Mouse (Mus musculus): ENCODE results near the gene Zbtb22. TPM values are rescaled to one million over a fixed set of nuclear protein-coding genes. Genes with fewer than 3 reads are reported as not detected.

The Zbtb22 gene
- polyA plus RNA-seq, 1 experiment, result 62.9 TPM

- no peaks in the 10 kb centered on the region for H3K27me3 ChIP-seq (ENCODE audit: control insufficient read depth, insufficient read depth, low read length)
- no peak for TF ChIP-seq POLR2A (IDR thresholded peaks at IDR 0.05; ENCODE audit: low read depth, low read length)
- TF ChIP-seq CTCF (IDR thresholded peaks at IDR 0.05; ENCODE audit: extremely low read depth, insufficient read depth, insufficient read length, insufficient replicate concordance), result no peak
- peaks cover 25% of the 10 kb centered on the region for H3K36me3 ChIP-seq (ENCODE audit: control insufficient read depth, insufficient read depth, low read length)
- WGBS, result 95% methylated on average over 18 of the region's 18 CpGs
- DNase-seq (ENCODE audit: low read depth in 1 of 2, low spot score in 2 of 2), result no peak
- no peak overlapping the region for H3K4me3 ChIP-seq (ENCODE audit: extremely low read depth, insufficient read depth, insufficient read length)
- no peak overlapping the region for H3K27ac ChIP-seq (ENCODE audit: insufficient read depth, low read length)
- peaks cover 17% of the 10 kb centered on the region; the same call in 1 of the 2 replicates for H3K4me1 ChIP-seq (ENCODE audit: control insufficient read depth, insufficient read depth, insufficient read length)
Measured at GRCm38 (mm10) chr17:33917656-33918292, 2.1 kb downstream of the Zbtb22 start.

- 70% methylated on average over 37 of the region's 37 CpGs for WGBS
- DNase-seq (ENCODE audit: low read depth in 1 of 2, low spot score in 2 of 2), result no peak
- no peaks in the 10 kb centered on the region for H3K27me3 ChIP-seq (ENCODE audit: control insufficient read depth, insufficient read depth, low read length)
- H3K36me3 ChIP-seq (ENCODE audit: control insufficient read depth, insufficient read depth, low read length), result peaks cover 21% of the 10 kb centered on the region
- no peak for TF ChIP-seq POLR2A (IDR thresholded peaks at IDR 0.05; ENCODE audit: low read depth, low read length)
- TF ChIP-seq CTCF (IDR thresholded peaks at IDR 0.05; ENCODE audit: extremely low read depth, insufficient read depth, insufficient read length, insufficient replicate concordance), result no peak
- peak overlapping the region; percentile 95 for H3K27ac ChIP-seq (ENCODE audit: insufficient read depth, low read length)
- H3K4me3 ChIP-seq (ENCODE audit: extremely low read depth, insufficient read depth, insufficient read length), result peak overlapping the region; percentile 94; the same call in 1 of the 2 replicates
- H3K4me1 ChIP-seq (ENCODE audit: control insufficient read depth, insufficient read depth, insufficient read length), result peaks cover 17% of the 10 kb centered on the region; the same call in 1 of the 2 replicates
Measured at GRCm38 (mm10) chr17:33918293-33919203, 2.8 kb downstream of the Zbtb22 start.

GRCm38 (mm10) chr17:33919351-33920281 is 3.9 kb downstream of the Zbtb22 start:
- TF ChIP-seq CTCF (IDR thresholded peaks at IDR 0.05; ENCODE audit: extremely low read depth, insufficient read depth, insufficient read length, insufficient replicate concordance) (no peak), POLR2A (IDR thresholded peaks at IDR 0.05; ENCODE audit: low read depth, low read length) (peak; percentile 78)
- no peaks in the 10 kb centered on the region for H3K27me3 ChIP-seq (ENCODE audit: control insufficient read depth, insufficient read depth, low read length)
- peaks cover 16% of the 10 kb centered on the region for H3K36me3 ChIP-seq (ENCODE audit: control insufficient read depth, insufficient read depth, low read length)
- H3K4me3 ChIP-seq (ENCODE audit: extremely low read depth, insufficient read depth, insufficient read length), result peak overlapping the region; percentile 94
- H3K4me1 ChIP-seq (ENCODE audit: control insufficient read depth, insufficient read depth, insufficient read length), result peaks cover 17% of the 10 kb centered on the region; the same call in 1 of the 2 replicates
- DNase-seq (ENCODE audit: low read depth in 1 of 2, low spot score in 2 of 2), result peak; percentile 91
- peak overlapping the region; percentile 95 for H3K27ac ChIP-seq (ENCODE audit: insufficient read depth, low read length)
- under 1% methylated on average over 52 of the region's 52 CpGs for WGBS

- H3K36me3 ChIP-seq (ENCODE audit: control insufficient read depth, insufficient read depth, low read length), result peaks cover 18% of the 10 kb centered on the region
- H3K4me1 ChIP-seq (ENCODE audit: control insufficient read depth, insufficient read depth, insufficient read length), result peaks cover 15% of the 10 kb centered on the region; the same call in 1 of the 2 replicates
- H3K27ac ChIP-seq (ENCODE audit: insufficient read depth, low read length), result peak overlapping the region; percentile 95
- peak; percentile 79 to 87 for DNase-seq (ENCODE audit: low read depth in 1 of 2, low spot score in 2 of 2)
- TF ChIP-seq CTCF (IDR thresholded peaks at IDR 0.05; ENCODE audit: extremely low read depth, insufficient read depth, insufficient read length, insufficient replicate concordance) (peak; percentile 91), POLR2A (IDR thresholded peaks at IDR 0.05; ENCODE audit: low read depth, low read length) (no peak)
- H3K4me3 ChIP-seq (ENCODE audit: extremely low read depth, insufficient read depth, insufficient read length), result peak overlapping the region; percentile 94
- WGBS, result 1% methylated on average over 36 of the region's 36 CpGs
- no peaks in the 10 kb centered on the region for H3K27me3 ChIP-seq (ENCODE audit: control insufficient read depth, insufficient read depth, low read length)
Measured at GRCm38 (mm10) chr17:33920282-33921097, 4.8 kb downstream of the Zbtb22 start.

GRCm38 (mm10) chr17:33921361-33921760 is 5.7 kb downstream of the Zbtb22 start:
- H3K4me1 ChIP-seq (ENCODE audit: control insufficient read depth, insufficient read depth, insufficient read length), result peaks cover 15% of the 10 kb centered on the region; the same call in 1 of the 2 replicates
- no peak for TF ChIP-seq POLR2A (IDR thresholded peaks at IDR 0.05; ENCODE audit: low read depth, low read length)
- TF ChIP-seq CTCF (IDR thresholded peaks at IDR 0.05; ENCODE audit: extremely low read depth, insufficient read depth, insufficient read length, insufficient replicate concordance), result no peak
- DNase-seq (ENCODE audit: low read depth in 1 of 2, low spot score in 2 of 2), result no peak
- H3K4me3 ChIP-seq (ENCODE audit: extremely low read depth, insufficient read depth, insufficient read length), result no peak overlapping the region
- WGBS, result 76% methylated on average over 7 of the region's 7 CpGs
- peaks cover 27% of the 10 kb centered on the region for H3K36me3 ChIP-seq (ENCODE audit: control insufficient read depth, insufficient read depth, low read length)
- H3K27ac ChIP-seq (ENCODE audit: insufficient read depth, low read length), result no peak overlapping the region
- no peaks in the 10 kb centered on the region for H3K27me3 ChIP-seq (ENCODE audit: control insufficient read depth, insufficient read depth, low read length)

All from spleen, adult 2 months (tissue).